Mouse (Mus musculus) ovary, adult 18-20 months (tissue): ENCODE measurements at regions not wholly inside any gene's neighbourhood (a gene's known extent, or its start where the extent isn't known, plus 50 kb on each side); places are given as distances from the start of the nearest gene placed in this dataset.

Source experiments
- DNase-seq: peaks from one replicate; pipeline ENCODE4 v3.0.0; 2022; ENCODE audit warnings: low spot score, mixed read lengths

DNA sequence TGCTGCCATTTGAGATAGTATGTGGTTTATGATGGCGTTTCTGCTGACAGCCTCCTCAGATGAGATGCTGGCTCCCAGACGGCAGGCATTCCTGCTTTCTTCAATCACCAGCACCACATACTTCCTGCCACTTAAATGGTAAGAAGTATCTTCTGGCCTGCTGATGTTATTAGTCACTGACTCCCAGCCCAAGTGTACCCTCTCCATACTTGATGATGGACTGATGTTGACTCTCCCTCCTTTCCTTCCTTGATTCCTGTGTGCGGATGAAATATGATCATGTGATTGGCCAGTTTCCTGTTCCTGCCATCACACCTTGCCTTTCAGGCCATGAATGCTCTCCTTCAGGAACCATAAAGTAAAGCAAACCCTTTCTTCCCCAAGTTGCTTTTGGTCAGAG lies 50.8 kb upstream of the Rpl10-ps3 start:
- no peak for DNase-seq

DNA sequence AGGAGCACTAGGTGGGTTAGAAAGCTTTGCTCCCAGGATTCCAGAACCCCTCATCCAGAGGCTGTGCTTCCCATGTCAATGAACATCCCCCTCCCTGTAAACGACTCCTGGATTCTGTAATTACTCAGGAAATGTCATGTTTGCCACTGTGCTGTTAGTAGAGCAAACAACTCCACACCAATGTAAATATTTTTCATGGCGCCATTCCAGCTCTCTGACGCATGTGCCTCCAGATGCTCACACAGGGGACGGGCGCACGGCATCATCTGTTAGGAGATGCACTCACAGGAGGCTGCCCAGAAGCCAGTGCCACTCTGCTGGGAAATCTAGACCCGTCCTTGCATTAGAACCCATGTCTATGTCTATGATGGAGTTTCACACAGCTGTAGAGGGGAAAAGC lies 51.3 kb upstream of the Rpl10-ps3 start:
- DNase-seq, result no peak

DNA sequence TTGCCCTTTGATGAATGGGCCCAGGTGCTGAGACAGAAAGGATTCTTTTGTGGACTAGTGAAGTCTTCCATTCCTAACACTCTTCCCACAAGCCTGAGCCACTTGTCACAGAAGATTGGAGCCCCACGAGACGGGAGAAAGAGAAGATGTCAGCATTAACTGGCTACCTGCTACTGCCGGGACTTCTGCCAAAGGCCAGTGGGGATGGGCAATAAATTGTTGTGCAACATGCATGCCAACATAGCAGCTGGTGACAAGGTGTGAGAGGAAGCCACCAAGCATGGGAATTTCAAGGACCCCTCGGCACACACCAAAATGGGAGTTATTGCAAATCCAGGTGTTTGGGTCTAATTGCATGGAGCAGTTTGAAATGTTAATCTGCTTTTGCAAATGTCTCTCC lies 63.6 kb upstream of the Rpl10-ps3 start:
- DNase-seq, result no peak

DNA sequence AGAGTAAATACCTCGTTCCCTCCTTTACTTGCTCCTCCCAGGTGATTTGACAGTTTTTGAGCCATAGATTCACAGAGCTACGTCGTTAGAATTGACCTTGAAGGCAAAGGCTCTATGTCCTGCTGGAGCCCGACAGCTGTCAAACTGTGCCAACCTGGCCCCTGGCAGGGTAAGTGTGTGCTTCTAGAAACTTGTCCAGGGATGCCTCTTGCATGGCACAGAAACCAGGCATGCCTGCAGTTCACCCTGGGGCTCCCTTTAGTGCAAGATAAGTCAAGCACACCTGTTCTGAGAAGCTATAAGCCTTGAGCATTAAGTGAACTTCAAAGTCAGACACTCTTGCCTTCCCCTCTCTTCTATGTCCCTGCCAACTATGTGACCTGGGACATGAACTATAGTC lies 64.1 kb upstream of the Rpl10-ps3 start:
- DNase-seq, result no peak

DNA sequence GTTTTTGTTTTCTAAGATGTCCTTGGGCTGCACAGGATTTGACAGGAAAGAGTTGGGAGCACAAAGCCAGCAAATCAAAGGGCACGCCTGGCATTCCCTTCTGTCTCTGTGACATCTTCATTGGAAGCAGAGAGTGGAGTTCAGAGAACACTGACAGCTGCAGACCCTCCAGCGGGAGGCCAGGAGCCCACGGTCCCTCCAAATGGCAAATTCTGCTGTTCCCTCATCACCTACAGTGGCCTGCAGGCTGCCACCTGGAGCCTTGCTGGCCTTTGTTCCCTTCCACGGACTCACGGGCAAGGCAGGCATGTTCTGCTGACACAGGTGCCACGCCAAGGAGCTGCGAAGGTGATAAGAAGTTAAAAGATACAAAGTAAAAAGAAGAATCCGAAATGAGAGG lies 68.2 kb upstream of the Rpl10-ps3 start:
- no peak for DNase-seq

DNA sequence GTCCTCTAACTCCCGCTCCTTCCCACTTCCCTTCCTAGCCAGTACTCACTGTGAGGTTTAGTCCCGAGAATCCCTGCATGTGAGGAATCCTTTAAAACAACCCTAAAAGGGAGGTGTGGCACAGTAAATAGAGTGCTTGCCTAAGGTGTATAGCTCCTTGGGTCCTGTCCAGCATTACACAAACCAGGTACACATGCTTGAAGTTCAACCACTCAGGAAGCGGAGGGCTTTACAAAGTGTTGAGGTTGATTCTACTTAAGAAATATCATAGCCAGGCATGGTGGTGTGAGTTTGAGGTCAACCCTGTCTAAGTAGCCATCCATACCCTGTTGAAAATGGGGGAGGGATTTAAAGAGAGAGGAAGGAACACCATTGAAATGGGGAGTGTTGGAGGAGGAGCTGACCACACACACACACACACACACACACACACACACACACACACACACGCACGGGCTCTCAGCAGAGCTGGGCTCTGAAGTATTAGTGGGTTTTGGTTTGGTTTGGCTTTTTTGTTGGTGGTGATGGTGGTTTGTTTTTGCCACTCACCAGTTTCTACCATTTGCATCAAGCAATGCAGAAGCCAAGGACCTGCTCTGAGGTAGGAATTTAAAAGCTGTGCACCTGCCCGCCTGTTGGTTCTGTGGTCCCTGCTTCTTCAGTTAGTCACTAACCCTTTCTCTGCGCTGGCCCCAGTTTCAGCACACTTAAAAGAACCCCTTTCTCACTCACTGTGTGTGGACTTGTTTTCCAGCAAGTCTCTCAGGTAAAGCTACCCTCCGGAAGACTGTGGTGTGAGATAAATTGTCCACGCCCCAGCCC lies 69.0 kb upstream of the Rpl10-ps3 start:
- no peak for DNase-seq

DNA sequence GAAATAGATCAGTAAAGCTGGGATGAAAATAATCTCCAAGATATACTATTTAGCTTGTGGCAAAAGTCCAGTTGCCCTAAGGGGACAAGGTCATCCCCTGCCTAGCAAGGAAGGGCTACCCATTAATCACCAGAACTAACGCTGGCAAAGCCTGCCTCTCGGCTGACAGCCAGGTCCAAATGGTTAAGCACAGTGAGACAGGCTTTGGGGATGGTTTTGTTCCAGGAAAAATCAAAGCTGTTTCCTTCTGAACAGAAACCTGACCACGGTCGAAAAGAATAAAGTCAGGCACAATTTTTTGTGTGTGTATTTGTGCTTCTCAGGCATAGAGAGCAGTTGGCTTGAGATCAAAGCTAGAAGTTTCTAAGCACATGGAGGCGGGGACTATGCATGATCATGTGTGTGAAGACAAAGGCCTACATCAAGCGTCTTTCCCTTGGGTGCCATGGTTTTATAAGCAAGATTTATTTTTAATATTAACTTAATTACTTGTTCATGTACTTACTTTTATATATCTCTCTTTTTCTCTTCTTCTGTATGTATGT lies 70.1 kb upstream of the Rpl10-ps3 start:
- DNase-seq, result peak; percentile 15

DNA sequence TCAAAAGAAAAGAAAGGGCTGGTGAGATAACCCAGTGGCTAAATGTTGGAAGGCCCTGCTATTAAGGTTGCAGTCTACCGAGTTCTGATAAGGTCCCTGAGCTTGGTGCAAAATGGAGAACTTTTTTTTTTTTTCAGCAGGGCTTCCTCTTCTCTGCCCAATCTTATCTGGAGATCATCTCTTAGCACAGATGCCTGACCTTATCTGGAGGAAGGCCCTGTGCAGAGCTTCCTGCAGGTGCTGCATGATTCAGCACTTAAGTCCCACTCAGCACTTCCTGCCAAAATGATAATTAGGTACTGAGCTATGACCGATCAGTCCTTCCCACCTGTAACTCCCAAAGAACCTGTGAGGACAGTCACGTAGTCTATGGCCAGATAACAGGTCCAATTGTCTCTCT lies 71.9 kb upstream of the Rpl10-ps3 start:
- no peak for DNase-seq

DNA sequence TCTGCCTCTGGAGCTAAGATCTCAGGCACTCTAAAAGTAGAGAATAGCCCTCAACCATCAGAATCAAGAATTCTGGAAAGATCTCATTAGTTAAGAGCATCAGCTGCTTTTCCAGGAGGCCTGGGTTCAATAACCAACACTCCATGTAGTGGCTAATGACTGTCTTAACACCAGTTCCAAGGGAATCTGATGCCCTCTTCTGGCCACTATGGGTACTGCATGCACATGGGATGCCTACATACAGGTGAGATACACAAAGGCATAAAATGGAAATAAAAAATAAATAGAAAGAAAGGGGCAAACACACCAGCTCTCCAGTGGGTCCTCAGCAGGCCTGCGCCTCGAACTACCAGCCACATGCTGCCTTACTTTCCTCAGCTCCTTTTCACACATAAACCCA lies 73.3 kb upstream of the Plet1 start:
- no peak for DNase-seq

DNA sequence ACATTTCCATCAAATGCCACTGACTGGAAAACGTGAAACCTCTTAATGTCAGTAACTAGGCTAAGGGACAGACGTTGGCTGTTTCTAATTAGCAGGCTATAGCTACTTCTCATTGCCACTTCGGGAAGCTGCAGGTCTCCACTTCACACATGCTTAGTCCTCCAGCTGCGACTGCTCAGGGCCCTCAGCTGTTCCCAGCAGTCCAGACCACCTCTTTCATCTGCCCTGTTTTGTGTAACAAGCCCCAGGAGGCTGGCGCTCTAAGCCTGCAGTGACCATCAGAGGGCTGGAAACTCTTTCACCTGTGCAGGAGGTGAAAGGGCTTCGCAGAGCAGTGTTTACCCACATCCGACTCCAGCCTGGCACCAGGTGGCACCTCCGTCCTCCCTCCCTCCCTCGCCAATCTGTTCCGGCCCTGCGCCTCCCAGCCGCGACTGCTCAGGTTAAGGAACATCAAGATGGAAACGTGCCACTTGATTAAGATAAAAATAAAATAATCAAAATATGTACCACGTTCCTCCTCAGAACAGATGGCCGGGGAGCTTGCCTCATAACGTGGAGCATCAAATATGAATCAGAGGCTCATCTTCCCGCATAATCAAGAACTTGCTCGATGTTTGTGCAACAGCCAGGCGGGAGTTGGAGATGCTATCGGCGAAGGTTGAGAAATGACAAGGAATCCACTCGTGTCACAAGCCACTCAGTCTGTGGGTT lies 72.6 kb upstream of the Plet1 start:
- no peak for DNase-seq

DNA sequence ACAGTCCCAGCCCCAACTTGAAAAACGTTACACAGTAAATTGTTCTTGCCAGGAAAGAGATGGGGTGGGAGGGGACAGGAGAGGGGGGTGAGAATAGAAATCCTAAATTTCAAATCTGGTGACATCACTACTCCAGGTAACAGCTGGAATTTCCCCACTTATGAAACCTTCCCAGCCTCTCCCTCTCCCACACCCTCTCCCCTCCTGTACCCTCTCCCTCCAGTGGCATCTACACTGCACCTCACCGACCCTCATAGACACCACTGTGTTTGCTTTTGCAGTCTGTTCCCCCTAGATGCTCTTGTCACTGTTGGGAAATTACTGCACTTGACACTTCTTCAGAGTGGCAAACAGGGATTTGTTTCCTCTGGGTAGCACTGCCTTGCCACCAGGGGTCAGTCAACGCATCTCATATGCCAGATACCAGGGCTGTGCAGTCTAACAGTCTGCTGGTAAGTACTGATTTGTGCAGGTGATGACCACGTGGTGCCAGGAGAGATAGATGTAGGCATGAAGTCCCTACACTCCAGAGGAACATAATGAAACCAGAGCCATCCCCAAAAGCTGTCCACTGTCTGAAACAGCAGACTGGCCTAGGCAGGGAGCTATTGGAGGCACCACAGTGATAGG lies 68.3 kb upstream of the Plet1 start:
- DNase-seq, result no peak

DNA sequence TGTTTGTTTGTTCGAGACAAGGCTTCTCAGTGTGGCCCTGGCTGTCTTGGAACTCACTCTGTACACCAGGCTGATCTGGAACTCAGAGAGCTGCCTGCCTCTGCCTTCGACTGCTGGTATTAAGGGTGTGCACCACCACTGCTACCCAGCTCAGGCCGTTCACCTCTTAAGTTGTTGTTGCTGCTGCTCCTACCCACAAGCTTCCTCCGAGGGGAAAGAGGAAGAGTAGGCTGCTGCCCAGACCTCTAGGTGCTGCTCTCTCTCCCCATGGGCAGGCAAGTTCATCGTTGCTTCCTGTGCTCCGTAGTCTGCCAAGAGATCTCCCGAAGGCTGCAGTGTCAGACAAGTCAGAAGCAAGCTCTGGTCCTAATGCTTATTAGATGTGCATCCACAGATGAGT lies 64.2 kb upstream of the Plet1 start:
- DNase-seq, result no peak

DNA sequence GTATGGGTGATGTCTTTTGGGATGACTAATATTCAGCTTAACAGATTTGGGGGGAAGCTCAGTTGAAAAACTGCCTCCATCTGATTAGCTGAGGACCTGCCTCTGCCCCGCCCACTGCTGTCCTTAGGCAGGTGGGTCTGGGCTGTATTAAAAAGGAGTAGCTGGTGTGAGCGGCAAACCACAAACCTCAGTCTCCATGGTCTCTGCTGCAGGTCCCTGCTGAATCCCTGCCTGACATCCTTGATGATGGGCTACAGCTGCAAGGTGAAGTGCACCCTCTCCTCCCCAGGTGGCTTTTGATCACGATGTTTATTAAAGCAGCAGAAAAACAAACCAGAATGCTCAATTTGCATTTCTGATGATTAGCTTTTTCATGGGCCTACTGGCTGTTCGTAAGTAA lies 60.8 kb upstream of the Plet1 start:
- no peak for DNase-seq

DNA sequence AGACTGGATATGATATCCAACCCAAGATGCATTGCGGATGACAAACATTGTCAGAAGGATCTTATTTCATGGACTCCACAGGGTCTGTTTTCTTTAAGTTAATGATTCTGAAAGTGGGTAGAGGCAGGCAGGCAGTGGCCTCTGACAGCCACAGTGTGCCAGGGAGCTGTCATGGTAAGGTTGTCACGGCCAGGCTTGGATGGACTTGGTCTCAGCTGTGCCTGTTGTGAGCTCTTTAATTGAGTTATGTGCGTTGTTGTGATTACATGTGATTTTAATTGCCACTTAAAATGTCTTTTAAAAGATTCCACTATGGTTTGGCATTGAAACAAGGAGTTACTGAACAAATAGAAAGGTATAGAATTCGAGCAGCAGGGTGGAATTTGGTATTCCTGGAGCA lies 60.3 kb upstream of the Plet1 start:
- DNase-seq, result no peak

DNA sequence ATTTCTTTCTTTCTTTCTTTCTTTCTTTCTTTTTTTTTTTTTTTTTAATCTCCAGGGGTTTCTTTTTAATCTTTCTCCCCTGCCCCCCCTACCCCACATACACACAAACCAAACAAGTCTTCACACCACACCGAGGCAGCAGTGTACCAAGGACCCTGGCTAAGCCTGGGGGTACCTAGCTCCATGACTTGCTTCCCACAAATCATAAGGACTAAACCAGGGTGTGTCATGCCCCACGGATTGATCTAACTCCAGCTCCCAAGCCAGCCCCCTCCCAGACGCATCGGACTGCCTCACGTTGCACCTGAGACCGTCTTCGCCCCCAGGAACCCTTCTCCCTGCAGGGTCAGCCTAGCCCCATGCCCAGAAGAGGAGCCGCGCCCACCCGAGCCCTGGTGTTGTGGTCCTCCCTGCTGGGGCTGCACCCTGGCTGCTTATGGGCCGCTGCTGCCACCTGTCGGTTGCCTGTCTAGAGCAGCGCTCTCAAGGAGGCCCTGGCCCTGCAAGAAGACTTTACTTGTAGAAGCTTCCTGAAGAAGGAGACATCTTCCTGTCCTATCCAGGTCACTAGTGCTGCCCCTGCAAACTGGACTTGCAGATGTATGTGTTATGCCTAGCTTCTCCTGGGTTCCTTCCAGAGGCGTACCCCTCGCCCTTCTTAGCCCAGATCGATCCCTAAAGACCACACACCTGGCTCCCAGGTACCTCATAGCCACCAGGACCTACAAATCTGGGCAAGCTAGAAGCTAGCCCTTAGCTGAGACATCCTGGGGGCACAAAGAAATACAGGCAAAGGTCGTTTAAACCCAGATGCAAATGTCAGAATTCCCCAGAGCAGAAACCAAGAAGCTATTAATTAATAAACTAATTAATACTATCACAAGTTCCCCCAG lies 56.2 kb upstream of the Plet1 start:
- peak; percentile 50 for DNase-seq

DNA sequence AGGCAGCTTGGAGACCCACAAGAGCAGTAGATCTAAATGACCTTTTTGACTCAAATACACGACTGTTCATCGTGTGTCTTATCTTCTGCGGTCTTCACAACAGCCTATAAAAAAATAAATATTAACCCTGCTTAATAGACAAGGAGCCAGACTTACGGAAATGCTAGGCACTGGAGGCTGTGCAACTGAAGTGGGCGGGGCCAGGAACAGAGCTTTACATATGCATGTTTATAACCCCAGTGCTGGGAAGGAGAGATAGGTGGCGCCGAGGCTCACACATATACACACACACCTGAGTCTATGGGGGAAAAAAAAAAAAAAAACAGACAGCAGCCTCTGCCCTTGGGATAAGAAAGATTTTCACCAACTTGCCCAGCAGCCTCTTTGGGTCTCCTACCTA lies 55.6 kb upstream of the Plet1 start:
- DNase-seq, result no peak

DNA sequence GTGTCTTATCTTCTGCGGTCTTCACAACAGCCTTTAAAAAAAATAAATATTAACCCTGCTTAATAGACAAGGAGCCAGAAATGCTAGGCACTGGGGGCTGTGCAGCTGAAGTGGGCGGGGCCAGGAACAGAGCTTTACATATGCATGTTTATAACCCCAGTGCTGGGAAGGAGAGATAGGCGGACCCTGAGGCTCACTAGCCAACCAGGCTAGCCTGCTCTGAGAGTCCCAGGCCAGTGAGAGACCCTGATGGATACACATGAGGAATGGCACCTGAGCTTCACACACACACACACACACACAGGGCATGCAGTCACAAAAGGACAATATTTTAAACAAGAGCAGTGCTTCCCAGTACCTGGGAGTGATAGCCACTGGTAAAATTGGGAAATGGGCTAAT lies 54.1 kb upstream of the Plet1 start:
- DNase-seq, result no peak

DNA sequence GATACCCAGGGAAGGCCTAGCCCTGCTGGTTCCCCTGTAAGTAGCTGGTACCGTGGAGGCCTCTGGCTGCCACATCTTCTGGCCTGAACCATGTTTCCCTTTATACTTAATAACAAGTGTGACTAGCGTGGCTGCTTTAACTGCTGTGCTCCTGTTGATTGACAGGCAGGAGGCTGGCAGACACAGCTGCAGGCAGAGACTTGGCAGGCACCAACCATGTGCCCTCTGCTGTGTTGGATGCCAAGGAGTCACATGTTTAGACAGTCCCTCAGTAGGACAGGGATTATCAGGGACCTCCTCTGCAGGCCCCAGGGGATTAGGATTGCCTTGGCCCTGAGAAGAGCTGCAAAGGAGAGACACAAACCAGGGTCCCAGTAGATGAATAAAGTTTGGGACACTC lies 53.6 kb upstream of the Plet1 start:
- no peak for DNase-seq

DNA sequence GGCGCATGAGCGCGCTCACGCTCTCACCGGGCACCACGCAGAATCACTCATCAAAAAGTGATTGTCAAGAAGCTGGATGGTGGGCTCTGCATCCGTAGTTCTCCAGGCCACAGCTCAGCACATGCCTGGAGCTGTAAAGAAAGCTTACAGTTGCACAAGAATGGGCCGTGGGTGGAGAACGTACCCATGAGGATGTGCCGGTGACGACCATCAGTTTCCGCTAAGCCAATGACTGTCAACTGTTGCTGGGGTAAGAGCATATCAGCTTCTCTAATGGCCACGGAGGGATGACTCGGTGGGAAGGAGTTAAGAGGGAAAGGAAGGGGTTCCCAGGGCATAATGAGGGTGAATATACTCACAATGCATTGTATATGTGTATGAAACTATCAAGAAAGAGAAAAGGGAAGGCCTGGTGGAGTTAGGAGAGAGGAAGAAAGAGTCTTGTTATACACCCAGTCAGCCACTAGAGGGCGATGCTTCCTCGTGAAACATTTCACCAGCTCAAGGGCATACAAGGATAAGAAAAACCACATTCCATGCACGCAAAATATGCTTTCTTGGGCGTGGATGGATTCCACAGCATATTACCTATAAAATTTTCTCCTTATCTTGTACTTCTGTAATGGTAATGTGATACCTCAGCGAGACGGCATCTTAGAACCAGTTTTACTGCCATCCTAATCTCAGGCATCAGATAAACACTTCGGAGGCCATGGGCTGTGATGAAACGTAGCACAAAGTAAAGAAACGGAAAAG lies 50.4 kb upstream of the Plet1 start:
- no peak for DNase-seq
